Mouse (Mus musculus) MN1 (cell line): ENCODE measurements around the gene Spef2.

Experiments
- DNase-seq: peaks from one replicate; pipeline ENCODE4 v3.0.0-alpha.2; 2016; ENCODE audit warnings: low spot score

The Spef2 gene

DNA sequence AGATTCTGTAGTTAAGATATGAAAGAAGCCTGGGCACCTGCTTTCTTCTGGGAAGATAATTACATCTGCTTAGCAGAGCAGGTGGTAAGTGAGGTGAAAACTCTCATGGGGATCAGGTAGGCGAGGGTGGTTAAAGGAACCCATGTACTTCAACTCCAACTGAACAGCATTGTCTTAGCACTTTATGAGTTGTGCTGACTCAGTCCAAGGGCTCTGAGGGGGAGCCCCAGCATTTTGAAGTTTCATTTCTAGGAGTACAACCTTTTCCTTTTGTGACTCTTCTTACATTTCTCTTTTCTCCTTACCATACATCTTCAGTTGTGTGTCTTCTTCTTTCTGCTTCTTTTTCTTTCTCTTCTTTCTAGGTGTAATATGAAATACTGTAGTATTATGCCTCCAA is 213.5 kb downstream of the Spef2 start:
- no peak for DNase-seq

- DNase-seq: no peak
Observed at GRCm38 (mm10) chr15:9533356-9533902, 215.2 kb downstream of the Spef2 start.

DNA sequence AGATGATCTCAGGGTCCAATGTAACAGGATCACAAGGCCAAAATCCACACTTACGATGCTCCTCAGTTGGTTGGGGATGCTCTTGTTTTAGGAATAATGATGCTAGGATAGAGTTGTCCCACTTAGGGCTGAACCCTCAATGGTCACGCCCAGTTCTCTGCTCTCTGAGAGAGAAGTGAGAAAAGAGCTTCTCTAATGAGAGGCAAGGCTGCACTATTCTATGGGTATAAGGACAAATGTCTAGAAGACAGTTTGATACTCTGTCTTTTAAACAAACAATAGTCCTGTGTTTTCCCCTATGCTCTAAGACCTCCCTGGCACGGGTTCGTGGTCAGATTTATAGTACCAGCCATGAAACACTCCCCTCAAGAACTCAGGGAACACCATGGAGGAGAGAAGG is 218.6 kb downstream of the Spef2 start, which contains the start of gene Il7r:
TSS of gene Il7r (minus strand) at position 101 of the 400 bp plus-strand sequence.
- no peak for DNase-seq

DNA sequence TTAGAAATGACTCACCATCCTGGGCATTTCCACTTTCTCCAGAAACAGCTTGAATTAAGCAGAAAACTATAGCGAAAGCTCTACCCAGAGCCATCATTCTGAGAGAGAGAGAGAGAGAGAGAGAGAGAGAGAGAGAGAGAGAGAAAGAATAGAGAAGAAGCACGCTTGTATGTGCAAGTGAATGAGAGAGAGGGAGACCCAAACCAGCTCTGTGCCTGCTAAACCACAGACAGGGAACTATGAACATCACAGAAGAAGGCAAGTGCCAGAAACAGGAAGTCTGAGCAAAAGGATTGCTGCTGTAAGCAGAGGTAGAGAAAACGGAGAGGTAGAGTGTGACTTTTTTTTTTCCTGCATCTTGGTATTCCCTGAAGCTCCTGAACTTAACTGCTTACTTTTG is 219.0 kb downstream of the Spef2 start:
- DNase-seq: no peak
